Mouse (Mus musculus) cerebellum, adult 2 months (tissue): ENCODE measurements at regions not wholly inside any gene's neighbourhood (a gene's known extent, or its start where the extent isn't known, plus 50 kb on each side); places are given as distances from the start of the nearest gene placed in this dataset.

Source experiments
- CTCF ChIP-seq: fragments of 200-500 bp; IDR thresholded peaks from 2 replicates; pipeline ENCODE4 v1.5.1; 2011; ENCODE audit warnings: low read depth, mild to moderate bottlenecking, control low read depth, low read length, moderate library complexity, borderline replicate concordance; ENCODE audit not compliant: insufficient read depth
- POLR2A ChIP-seq: fragments of 200-500 bp; IDR thresholded peaks from 2 replicates; pipeline ENCODE4 v1.6.1; 2011; ENCODE audit warnings: low read length, control low read depth, borderline replicate concordance; ENCODE audit not compliant: insufficient read depth

DNA sequence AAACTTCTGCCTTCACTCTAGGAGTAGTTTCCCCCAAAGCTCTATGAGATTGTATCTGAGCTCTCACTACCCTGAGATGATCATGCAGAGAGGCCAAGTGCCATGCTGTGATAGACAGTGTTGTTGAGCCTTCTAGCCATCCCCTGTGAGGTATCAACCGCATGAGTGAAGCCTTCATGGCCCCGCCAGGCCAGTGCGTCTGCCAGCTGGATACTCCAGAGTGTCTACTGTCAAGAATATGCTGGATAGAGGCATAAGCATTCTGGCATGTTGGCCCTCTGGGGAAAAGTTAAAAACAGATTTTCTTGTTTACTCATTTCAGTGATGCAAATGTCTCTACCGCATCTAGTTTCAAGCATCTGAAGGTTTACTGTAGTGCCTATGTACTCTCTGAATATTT is 669.2 kb downstream of the Rab28 start:
- TF ChIP-seq CTCF (no peak), POLR2A (no peak)
